Mouse (Mus musculus): ENCODE results near the gene Abca1. TPM values are rescaled to one million over a fixed set of nuclear protein-coding genes. Genes with fewer than 3 reads are reported as not detected.
A peak's percentile ranks its signal among the peaks of the same experiment; 100 is the strongest.

Abca1 gene
- polyA plus RNA-seq, 1 experiment from 2014 or later = 7.2 TPM

DNA sequence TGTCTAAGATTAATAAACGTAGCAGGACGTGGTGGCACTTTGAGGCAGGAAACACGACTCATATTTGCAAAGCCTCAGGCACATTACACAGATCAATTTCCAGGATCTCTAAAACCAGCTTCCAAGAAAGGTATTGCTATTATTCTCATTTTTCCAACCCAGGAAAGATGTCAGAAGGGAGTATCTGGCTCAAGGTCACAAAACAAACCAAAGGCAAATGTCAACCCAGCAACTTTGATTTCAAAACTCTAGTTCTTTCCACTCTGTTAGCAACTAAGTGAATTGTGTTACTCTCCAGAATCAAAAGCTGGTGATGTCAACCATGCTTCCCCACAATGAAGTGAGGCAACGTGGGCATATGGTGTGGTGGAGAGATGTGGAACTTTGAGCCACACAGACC lies 41.1 kb downstream of the Abca1 start:
- no peak overlapping the region for H3K4me2 ChIP-seq
- 47% methylated on average over 4 of the region's 4 CpGs for WGBS
- H3K4me1 ChIP-seq = peaks cover 43% of the 10 kb centered on the region
- H3K27ac ChIP-seq = no peak overlapping the region
- no peak overlapping the region for H3K4me3 ChIP-seq
- no peak overlapping the region for H3K9ac ChIP-seq
- H3K36me3 ChIP-seq = peaks cover 6% of the 10 kb centered on the region
- H3K27me3 ChIP-seq = no peaks in the 10 kb centered on the region
- no peaks in the 10 kb centered on the region for H3K9me3 ChIP-seq
- no peak for ATAC-seq (ENCODE audit: insufficient number of reproducible peaks, insufficient read depth, low FRiP score, low TSS enrichment, low read depth)

- Histone ChIP-seq H3K4me3 (no peak overlapping the region), H3K36me3 (peaks cover 12% of the 10 kb centered on the region), H3K9ac (no peak overlapping the region), H3K9me3 (no peaks in the 10 kb centered on the region), H3K27ac (no peak overlapping the region), H3K4me2 (no peak overlapping the region), H3K27me3 (no peaks in the 10 kb centered on the region), H3K4me1 (peaks cover 42% of the 10 kb centered on the region)
- no peak for ATAC-seq (ENCODE audit: insufficient number of reproducible peaks, insufficient read depth, low FRiP score, low TSS enrichment, low read depth)
Measured at GRCm38 (mm10) chr4:53117610-53118009, 42.1 kb downstream of the Abca1 start.

GRCm38 (mm10) chr4:53117076-53117475 lies 42.6 kb downstream of the Abca1 start:
- Histone ChIP-seq H3K36me3 (peaks cover 12% of the 10 kb centered on the region), H3K4me3 (no peak overlapping the region), H3K4me1 (peaks cover 37% of the 10 kb centered on the region), H3K27ac (no peak overlapping the region), H3K27me3 (no peaks in the 10 kb centered on the region), H3K9me3 (no peaks in the 10 kb centered on the region), H3K4me2 (no peak overlapping the region), H3K9ac (no peak overlapping the region)
- ATAC-seq (ENCODE audit: insufficient number of reproducible peaks, insufficient read depth, low FRiP score, low TSS enrichment, low read depth) = no peak
- 59% methylated on average over 5 of the region's 5 CpGs for WGBS

DNA sequence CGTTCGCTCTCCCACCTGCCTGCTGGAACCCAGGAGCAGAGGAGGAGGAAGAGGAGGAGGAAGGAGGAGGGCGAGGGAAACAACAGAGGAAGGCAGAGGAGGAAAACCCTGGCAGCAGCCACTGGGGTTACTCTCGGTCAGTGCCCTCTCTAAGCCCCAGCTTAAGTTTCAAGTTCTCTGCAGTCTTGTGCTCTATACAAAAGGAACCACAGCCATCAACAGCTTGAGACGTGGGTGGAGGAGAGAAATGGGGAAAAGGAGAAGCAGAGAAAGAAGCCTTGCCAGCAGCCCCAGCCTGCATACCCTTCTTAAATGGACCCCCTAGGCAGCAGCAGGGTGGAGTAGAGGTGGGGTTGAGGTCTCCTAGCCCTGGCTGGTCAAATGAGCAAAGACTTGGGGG lies 43.8 kb downstream of the Abca1 start:
- no peak for ATAC-seq (ENCODE audit: insufficient number of reproducible peaks, insufficient read depth, low FRiP score, low TSS enrichment, low read depth)
- H3K36me3 ChIP-seq = peaks cover 12% of the 10 kb centered on the region
- 16% methylated on average over 2 of the region's 5 CpGs for WGBS
- H3K4me2 ChIP-seq = no peak overlapping the region
- H3K4me3 ChIP-seq = no peak overlapping the region
- H3K9me3 ChIP-seq = no peaks in the 10 kb centered on the region
- peaks cover 28% of the 10 kb centered on the region for H3K4me1 ChIP-seq
- peak overlapping the region; percentile 48; the same call in 1 of the 2 replicates for H3K27ac ChIP-seq
- no peak overlapping the region for H3K9ac ChIP-seq
- H3K27me3 ChIP-seq = no peaks in the 10 kb centered on the region

DNA sequence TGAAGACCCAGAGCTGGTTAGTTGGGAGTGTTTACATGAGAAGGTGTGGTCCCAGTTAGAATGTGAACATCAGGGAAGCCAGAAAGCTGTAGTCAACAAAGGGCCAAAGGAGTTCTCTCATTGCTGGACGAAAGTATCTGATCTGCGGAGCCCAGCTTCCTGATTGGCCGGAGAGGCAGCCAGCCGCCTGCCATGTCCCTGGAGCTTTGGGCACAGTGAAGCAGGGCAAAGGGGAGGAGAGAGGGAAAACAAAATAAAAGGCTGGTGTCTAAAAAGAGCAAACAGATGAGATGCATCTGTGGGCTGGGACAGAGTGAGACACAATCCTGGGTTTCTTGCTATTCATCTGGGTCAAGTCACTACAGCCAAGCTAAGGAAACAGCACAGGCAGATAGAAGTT lies 44.3 kb downstream of the Abca1 start:
- 33% methylated on average over 4 of the region's 4 CpGs for WGBS
- Histone ChIP-seq H3K27me3 (no peaks in the 10 kb centered on the region), H3K4me3 (no peak overlapping the region), H3K4me1 (peaks cover 28% of the 10 kb centered on the region), H3K9ac (no peak overlapping the region), H3K27ac (no peak overlapping the region), H3K9me3 (no peaks in the 10 kb centered on the region), H3K36me3 (peaks cover 9% of the 10 kb centered on the region), H3K4me2 (no peak overlapping the region)
- ATAC-seq (ENCODE audit: insufficient number of reproducible peaks, insufficient read depth, low FRiP score, low TSS enrichment, low read depth) = no peak

DNA sequence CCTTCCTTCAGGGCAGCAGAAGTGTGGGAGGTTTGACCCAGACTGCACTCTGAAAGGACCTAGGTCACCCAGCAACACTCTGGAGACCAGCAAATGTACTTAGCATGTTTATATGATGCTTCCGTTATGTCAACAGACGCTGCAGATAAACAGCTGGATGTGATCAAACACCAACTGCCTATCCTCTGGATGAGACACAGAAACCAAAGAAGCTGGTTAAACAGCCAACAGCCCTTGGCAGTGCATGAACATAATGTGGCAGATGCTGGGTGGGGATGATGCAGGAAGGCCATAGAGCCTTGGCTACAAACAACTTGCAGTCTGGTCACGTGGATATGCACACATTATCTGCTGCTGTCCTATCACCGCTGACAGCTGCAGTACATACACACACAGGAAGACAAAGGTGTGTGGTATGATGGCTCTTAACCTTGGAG lies 47.8 kb downstream of the Abca1 start:
- 49% methylated on average over 4 of the region's 4 CpGs for WGBS
- no peak for ATAC-seq (ENCODE audit: insufficient number of reproducible peaks, insufficient read depth, low FRiP score, low TSS enrichment, low read depth)

GRCm38 (mm10) chr4:53110356-53110755 lies 49.3 kb downstream of the Abca1 start:
- Histone ChIP-seq H3K4me1 (peaks cover 45% of the 10 kb centered on the region), H3K4me2 (no peak overlapping the region), H3K27me3 (no peaks in the 10 kb centered on the region), H3K4me3 (no peak overlapping the region), H3K9ac (no peak overlapping the region), H3K27ac (no peak overlapping the region), H3K9me3 (no peaks in the 10 kb centered on the region), H3K36me3 (peaks cover 9% of the 10 kb centered on the region)
- no peak for ATAC-seq (ENCODE audit: insufficient number of reproducible peaks, insufficient read depth, low FRiP score, low TSS enrichment, low read depth)
- WGBS = 31% methylated on average over 5 of the region's 5 CpGs

More for the DNA sequence above, 47.8 kb downstream of the Abca1 start:
- Histone ChIP-seq H3K27ac (no peak overlapping the region), H3K9me3 (no peaks in the 10 kb centered on the region), H3K4me1 (peaks cover 51% of the 10 kb centered on the region), H3K9ac (no peak overlapping the region), H3K27me3 (no peaks in the 10 kb centered on the region), H3K4me3 (no peak overlapping the region), H3K4me2 (no peak overlapping the region), H3K36me3 (peaks cover 9% of the 10 kb centered on the region)

- Histone ChIP-seq H3K9ac (no peak overlapping the region), H3K4me1 (peaks cover 37% of the 10 kb centered on the region), H3K27me3 (no peaks in the 10 kb centered on the region), H3K9me3 (no peaks in the 10 kb centered on the region), H3K36me3 (peaks cover 9% of the 10 kb centered on the region), H3K4me2 (no peak overlapping the region), H3K27ac (no peak overlapping the region), H3K4me3 (no peak overlapping the region)
- ATAC-seq (ENCODE audit: insufficient number of reproducible peaks, insufficient read depth, low FRiP score, low TSS enrichment, low read depth) = no peak
- 58% methylated on average over 9 of the region's 9 CpGs for WGBS
Measured at GRCm38 (mm10) chr4:53109381-53109928, 50.2 kb downstream of the Abca1 start.

- 0 out of 2 replicates have a peak, but pooled peaks have one; percentile 32 for ATAC-seq (ENCODE audit: insufficient number of reproducible peaks, insufficient read depth, low FRiP score, low TSS enrichment, low read depth)
- Histone ChIP-seq H3K36me3 (peaks cover 1% of the 10 kb centered on the region), H3K4me3 (no peak overlapping the region), H3K9ac (no peak overlapping the region), H3K27me3 (no peaks in the 10 kb centered on the region), H3K9me3 (no peaks in the 10 kb centered on the region), H3K4me1 (peaks cover 37% of the 10 kb centered on the region), H3K27ac (peak overlapping the region; percentile 57), H3K4me2 (no peak overlapping the region)
- 52% methylated on average over 4 of the region's 4 CpGs for WGBS
Measured at GRCm38 (mm10) chr4:53108194-53108593, 51.5 kb downstream of the Abca1 start.

DNA sequence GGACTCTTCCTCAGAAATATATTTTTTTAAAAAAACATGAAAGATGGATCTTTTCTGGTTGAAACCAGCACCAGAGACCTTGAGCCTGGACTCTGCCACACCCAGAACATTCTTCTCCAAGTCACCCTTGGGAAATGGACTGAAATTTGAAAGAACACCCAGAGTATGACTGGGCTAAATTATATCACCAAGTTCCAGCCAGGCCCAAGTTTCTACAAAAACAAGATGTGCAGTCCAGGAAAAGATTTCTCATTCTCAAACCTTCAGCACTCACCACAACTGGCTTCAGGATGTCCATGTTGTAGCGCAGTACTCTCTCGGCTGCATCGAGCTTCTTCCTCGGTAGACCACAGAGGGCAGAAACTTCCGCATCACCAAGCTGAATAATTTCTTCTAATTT lies 53.0 kb downstream of the Abca1 start:
- no peaks in the 10 kb centered on the region for H3K27me3 ChIP-seq
- H3K9me3 ChIP-seq = no peaks in the 10 kb centered on the region
- peak overlapping the region; percentile 1; the same call in 1 of the 2 replicates for H3K27ac ChIP-seq
- H3K9ac ChIP-seq = no peak overlapping the region
- H3K36me3 ChIP-seq = no peaks in the 10 kb centered on the region
- H3K4me3 ChIP-seq = no peak overlapping the region
- ATAC-seq (ENCODE audit: insufficient number of reproducible peaks, insufficient read depth, low FRiP score, low TSS enrichment, low read depth) = no peak
- peaks cover 37% of the 10 kb centered on the region for H3K4me1 ChIP-seq
- H3K4me2 ChIP-seq = no peak overlapping the region
- WGBS = 89% methylated on average over 5 of the region's 5 CpGs

DNA sequence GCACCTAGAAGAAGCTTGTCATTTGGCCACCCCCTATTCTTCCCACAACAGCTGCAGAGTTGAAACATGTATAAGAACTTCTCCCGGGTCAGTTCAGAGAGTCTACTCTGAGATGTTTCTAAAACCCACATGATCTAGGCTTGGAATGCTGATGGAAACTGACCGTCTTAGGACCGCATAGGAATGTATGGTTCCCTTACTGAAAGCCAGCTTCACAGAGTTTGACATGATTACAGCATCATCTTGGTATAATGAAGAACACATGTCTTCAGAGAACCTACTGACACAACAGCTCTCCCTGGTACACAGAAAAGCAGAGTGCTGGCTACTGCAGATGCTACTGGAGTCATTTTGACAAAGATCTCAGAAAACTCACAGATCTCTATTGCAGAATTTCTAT lies 53.6 kb downstream of the Abca1 start:
- Histone ChIP-seq H3K9ac (no peak overlapping the region), H3K27ac (0 out of 2 replicates have a peak overlapping the region, but pooled peaks have one; percentile 28), H3K36me3 (no peaks in the 10 kb centered on the region), H3K4me1 (peaks cover 37% of the 10 kb centered on the region), H3K9me3 (no peaks in the 10 kb centered on the region), H3K4me2 (no peak overlapping the region), H3K4me3 (no peak overlapping the region), H3K27me3 (no peaks in the 10 kb centered on the region)
- WGBS = 25% methylated on average over 3 of the region's 3 CpGs
- no peak for ATAC-seq (ENCODE audit: insufficient number of reproducible peaks, insufficient read depth, low FRiP score, low TSS enrichment, low read depth)

- WGBS = 83% methylated on average over 3 of the region's 3 CpGs
Measured at GRCm38 (mm10) chr4:53104634-53105033, 55.1 kb downstream of the Abca1 start.

More at GRCm38 (mm10) chr4:53104634-53105033, 55.1 kb downstream of the Abca1 start:
- Histone ChIP-seq H3K27ac (no peak overlapping the region), H3K9me3 (no peaks in the 10 kb centered on the region), H3K27me3 (no peaks in the 10 kb centered on the region), H3K9ac (no peak overlapping the region), H3K36me3 (no peaks in the 10 kb centered on the region), H3K4me2 (no peak overlapping the region), H3K4me1 (peaks cover 31% of the 10 kb centered on the region), H3K4me3 (no peak overlapping the region)
- ATAC-seq (ENCODE audit: insufficient number of reproducible peaks, insufficient read depth, low FRiP score, low TSS enrichment, low read depth) = no peak
